Mouse (Mus musculus): ENCODE data around the gene Gm17087. TPM values are rescaled to one million over a fixed set of nuclear protein-coding genes. Genes with fewer than 3 reads are reported as not detected.

Gm17087 gene
- polyA plus RNA-seq (2017; shearing (Covaris generic)), result 1 to 10 TPM in 1 of 2 experiments, not detected in 1; 3.6 TPM

DNA sequence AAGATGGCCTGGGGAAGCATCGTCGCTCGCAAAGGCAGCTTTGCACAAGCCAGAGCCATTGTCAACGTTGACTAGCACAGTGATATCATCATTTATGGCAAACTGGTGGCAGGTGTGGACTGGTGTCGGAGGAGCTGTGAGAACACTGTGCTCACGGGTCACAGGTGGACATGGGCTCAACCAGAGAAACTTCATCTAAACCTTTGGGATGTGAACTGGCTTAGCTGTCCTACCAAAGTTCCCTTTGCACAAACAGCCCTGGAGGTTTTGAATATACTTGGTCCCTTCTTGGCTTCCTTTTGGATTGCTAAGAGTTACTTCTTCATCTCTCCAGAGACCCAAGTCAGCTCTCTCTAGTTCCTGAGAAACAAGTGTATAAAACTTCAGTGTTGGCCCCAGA, at the start of gene Gm17087:
Gm17087 (minus strand) TSS at position 101 of the 400 bp plus-strand sequence.
- no peak for ATAC-seq

DNA sequence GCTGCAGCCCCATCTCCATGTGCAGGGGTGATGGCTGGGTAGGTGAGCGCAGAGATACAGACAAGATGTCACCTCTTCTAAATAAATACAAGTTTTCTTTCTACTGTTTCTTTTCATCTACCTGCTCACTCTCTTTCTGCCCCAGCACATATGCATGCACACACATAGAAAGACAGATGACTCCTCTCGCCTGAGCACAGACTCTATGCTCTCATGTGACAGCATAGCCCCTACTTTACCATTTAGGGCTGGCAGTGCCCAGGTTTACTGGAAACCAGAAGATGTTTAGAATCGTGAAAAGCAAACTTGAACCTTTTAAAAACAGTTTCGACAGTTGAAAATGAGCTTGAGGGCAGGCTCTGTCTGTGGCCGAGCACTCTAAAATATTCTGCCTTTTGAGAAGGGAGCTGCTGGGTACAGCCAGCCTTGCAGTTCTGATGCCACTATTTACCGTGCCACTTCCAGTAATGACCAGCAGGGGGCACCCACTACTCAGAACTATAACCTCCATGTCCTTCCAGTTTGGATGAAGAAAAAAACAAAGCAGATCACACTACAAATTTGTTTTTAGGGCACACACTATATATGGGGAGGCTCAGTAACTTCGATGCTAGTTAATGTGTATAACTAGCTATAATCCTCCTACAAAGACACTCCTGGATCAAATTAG, 47.3 kb upstream of the Gm17087 start:
- no peak for ATAC-seq

DNA sequence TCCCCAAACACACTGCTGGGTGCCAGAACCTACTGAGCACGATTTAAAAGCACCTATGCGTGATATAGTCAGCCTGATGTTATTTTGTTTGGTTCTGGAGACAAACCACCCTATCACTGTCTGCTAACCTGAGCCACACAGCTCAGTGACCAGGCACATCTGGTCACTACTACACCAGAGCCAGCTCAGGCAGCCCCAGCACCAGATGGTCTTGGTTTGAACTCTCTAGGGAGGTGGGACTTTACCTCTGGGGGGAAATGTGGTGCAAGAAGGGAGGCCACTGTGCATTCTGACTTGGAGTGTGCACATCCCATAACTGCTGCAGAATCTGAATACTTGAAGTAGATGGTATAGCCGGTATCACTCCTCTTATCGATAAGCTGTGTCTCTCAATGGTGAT, 45.2 kb upstream of the Gm17087 start:
- ATAC-seq, result no peak

DNA sequence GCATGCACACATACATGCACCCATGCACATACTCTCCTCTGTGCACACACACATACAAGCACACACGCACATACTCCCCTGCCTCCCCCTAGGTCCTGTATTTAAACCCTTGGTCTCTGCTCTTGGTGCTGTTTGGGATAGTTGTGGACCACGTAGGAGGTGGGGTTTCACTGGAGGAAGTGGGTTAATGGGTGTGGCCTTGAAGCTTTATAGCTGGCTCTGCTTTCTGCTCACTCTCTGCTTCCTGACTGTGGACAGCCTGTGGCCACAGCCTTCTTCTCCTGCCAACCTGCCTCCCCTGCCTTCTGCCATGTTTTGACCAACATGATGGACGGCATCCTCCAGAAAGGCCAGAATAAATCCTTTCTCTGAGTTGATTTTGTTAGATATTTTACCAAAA, 39.9 kb upstream of the Gm17087 start:
- no peak for ATAC-seq

DNA sequence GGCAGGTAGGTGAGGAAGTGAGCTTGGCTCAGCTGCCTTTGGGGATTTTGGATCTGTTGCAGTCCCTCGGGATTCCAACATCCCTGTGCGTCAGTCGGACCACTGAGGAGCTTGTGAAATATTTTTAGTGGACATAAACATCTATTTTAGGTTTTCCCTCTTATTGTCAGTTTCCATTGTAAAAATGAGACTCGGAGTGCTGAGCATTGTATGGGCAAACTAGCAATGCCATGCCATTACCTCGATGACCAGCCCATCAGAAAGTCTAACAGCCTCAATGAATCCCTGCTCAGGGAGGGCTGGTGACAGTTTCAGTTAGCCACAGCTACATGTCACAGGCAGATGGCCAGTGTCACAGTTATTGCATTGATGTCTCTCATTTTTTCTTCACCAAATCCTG, 39.2 kb upstream of the Gm17087 start:
- no peak for ATAC-seq

- ATAC-seq, result no peak
These were observed 36.2 kb upstream of the Gm17087 start for GRCm38 (mm10) chr17:8602976-8603375.

DNA sequence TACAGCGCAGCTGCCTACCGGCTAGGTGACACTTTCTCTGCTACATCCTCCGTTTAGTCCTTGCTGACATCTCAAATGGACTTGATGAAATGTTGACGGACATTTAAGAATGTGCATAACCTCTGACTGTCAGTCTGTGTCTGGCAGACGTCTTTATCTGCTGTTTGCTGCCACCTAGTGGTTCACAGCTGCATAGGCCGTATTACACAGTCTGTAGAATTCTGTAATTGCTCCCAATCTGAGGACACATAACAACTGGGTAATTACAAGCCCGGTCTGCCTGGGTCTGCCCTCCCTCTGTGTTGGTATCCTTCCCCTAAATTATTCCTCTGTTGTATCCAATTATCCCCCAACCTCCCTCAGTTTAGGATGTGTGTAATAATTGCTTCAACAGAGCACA, 31.0 kb upstream of the Gm17087 start:
- ATAC-seq, result peak; percentile 76

GRCm38 (mm10) chr17:8592427-8593277, 25.9 kb upstream of the Gm17087 start:
- peak; percentile 85 for ATAC-seq

- ATAC-seq, result no peak
These were observed 14.8 kb upstream of the Gm17087 start for GRCm38 (mm10) chr17:8581579-8581978.

DNA sequence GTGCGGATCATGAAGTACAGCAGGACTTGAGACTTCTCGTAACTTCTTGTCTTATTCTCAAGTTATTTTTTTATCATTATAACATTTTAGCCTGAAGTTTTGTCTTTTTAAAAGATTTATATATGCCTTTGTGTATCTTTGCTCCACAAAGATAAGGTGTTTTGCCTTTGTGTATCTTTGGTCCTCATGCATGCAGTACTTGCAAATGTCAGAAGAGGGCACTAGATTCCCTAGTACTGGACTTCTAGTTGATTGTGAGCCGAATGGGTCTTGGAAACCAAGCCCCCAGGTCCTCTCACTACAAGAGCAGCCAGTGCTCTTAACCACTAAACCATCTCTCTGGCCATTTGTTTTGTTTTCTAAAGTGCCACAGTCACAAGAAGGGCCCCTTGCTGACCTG, 13.6 kb upstream of the Gm17087 start:
- no peak for ATAC-seq

- no peak for ATAC-seq
These were observed 7.0 kb upstream of the Gm17087 start for GRCm38 (mm10) chr17:8573542-8574260.

GRCm38 (mm10) chr17:8562886-8563280, 3.9 kb downstream of the Gm17087 start:
- peak; percentile 20 for ATAC-seq

- ATAC-seq, result peak; percentile 87
These were observed 4.5 kb downstream of the Gm17087 start for GRCm38 (mm10) chr17:8562101-8562885.

DNA sequence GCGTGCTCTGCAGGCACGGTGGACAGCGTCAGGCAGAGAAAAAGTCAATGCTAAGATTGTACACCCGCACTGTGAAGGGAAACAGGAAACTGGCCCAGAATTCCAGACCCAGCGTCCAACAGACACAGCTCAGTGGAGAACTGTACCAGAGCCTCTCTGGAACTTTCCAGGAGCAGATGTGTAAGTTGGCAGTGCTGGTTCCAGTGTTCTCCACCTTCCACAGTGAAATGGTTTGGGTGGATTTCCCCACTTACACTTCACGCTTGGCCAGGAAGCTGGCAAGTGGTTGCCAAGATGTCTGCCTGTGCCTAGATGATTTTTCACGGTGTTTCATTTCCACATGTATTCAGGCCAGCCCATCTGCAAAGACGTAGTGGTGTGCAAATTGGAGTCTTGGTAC, 8.8 kb downstream of the Gm17087 start:
- no peak for ATAC-seq

GRCm38 (mm10) chr17:8556223-8556622, 10.5 kb downstream of the Gm17087 start:
- ATAC-seq, result no peak

GRCm38 (mm10) chr17:8555785-8556184, 11.0 kb downstream of the Gm17087 start:
- no peak for ATAC-seq

GRCm38 (mm10) chr17:8554219-8554618, 12.5 kb downstream of the Gm17087 start:
- no peak for ATAC-seq

- no peak for ATAC-seq
These were observed 13.1 kb downstream of the Gm17087 start for GRCm38 (mm10) chr17:8553601-8554000.

GRCm38 (mm10) chr17:8552346-8553035, 14.3 kb downstream of the Gm17087 start:
- no peak for ATAC-seq

DNA sequence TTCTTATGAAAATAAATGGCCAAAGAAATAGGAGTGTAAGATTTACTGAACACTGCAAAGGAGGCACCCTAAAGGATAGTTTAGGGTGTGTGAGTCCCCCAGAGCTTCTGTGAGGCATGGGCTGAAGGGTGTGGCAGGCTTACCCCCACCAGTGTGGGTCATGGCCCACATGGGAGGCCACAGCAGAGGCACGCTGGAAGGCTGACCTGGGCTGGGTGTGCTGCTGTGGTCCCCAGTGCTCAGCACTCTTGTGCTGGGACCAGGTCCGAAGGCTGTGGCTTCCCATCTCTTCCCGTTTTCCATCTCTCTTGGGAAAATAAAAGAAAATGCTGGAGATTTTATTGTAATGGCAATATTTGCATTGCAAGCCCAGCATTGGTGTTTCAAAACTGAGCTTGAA, 15.1 kb downstream of the Gm17087 start:
- ATAC-seq, result no peak

DNA sequence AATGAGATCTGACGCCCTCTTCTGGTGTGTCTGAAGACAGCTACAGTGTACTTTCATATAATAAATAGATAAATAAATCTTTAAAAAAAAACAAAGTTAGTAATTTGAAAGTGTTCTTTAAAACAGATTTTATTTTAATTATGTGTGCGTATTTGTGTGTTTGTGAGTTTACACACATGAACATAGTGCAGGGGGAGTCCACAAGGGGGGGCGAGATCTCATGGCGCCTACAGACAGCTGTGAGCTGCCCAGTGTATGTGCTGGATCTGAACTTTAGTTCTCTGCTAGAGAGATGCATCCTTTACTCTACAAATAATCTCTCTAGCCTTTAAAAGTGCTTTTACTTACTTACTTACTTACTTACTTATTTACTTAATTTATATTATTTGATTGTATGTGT, 18.0 kb downstream of the Gm17087 start:
- no peak for ATAC-seq

DNA sequence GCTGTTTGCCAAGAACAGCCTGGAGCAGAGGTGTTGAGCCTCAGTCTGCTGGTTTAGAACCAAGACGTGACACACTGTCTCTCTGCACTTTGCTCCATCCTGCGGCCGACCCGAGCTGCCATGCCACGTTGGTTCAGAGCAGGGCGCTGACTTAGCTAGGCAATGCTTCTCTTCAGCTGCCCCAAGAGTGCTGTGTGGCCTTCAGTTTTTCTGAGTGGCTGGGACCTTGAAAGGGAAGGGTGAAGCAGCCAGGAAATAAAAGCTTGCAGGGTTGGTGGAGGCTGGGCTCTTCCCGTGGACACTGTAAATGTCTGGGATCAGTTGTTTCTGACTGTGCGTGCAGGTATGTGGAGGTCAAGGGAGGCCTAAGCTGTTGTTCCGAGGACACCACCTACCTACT, 20.4 kb downstream of the Gm17087 start:
- ATAC-seq, result no peak

Data from CD4-positive, CD25-positive, alpha-beta regulatory T cell, adult 4 months (primary cell).